Mouse (Mus musculus) embryonic fibroblast, embryonic 13.5 days (primary cell): Measurements from ENCODE around the gene Ntrk1. TPM values are rescaled to one million over a fixed set of nuclear protein-coding genes. Genes with fewer than 3 reads are reported as not detected.
A peak's percentile ranks its signal among the peaks of the same experiment; 100 is the strongest.

Source experiments
- H3K27ac ChIP-seq: 2 replicates; pipeline ENCODE4 v1.5.1; 2012; ENCODE audit warnings: low read length, control low read depth, inconsistent platforms; ENCODE audit not compliant: insufficient read depth
- H3K4me1 ChIP-seq: 2 replicates; pipeline ENCODE4 v1.6.1; 2011; ENCODE audit warnings: low read length; ENCODE audit not compliant: control insufficient read depth, insufficient read depth
- H3K4me3 ChIP-seq: 2 replicates; pipeline ENCODE4 v1.5.1; 2011; ENCODE audit warnings: mild to moderate bottlenecking, control low read depth, low read length; ENCODE audit not compliant: insufficient read depth
- CTCF ChIP-seq: IDR thresholded peaks from 2 replicates; pipeline ENCODE4 v1.5.1; 2011; ENCODE audit warnings: mild to moderate bottlenecking, control low read depth, low read length, moderate library complexity, borderline replicate concordance; ENCODE audit not compliant: insufficient read depth
- POLR2A ChIP-seq: IDR thresholded peaks from 2 replicates; pipeline ENCODE4 v1.6.1; 2011; ENCODE audit warnings: low read depth, mild to moderate bottlenecking, control low read depth, low read length, moderate library complexity
- polyA plus RNA-seq: library from polyadenylated mRNA; stranded (reverse); fragments of >200 nt; gene quantifications from 2 replicates; pipeline ENCODE4 v1.2.4, GENCODE M21; 2011; ENCODE audit warnings: low read depth; ENCODE audit not compliant: missing spikeins, insufficient read length

Gene Ntrk1
- polyA plus RNA-seq, 1 experiment: not detected

DNA sequence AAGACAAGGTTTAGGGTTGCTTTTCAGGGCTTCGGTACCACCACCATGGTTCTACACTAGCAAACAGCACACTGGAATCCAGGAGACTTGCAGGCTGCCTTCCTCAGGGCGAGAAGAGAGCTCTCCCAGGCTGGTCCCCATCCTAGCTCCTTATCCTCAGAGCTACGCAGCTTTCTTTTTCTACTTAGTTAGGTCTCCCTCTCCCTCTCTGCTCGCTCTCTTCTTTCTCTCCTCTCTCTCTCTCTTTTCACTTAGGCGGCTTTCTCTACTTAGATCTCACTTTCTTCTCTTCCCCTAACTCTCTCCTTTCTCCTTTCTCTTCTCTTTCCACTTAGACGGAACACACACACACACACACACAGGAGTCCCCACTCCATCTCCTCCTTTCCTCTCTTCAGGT is 26.5 kb downstream of the Ntrk1 start:
- Histone ChIP-seq H3K4me1 (peaks cover 17% of the 10 kb centered on the region), H3K27ac (peak overlapping the region; percentile 86), H3K4me3 (peak overlapping the region; percentile 99)
- TF ChIP-seq CTCF (no peak), POLR2A (no peak)

DNA sequence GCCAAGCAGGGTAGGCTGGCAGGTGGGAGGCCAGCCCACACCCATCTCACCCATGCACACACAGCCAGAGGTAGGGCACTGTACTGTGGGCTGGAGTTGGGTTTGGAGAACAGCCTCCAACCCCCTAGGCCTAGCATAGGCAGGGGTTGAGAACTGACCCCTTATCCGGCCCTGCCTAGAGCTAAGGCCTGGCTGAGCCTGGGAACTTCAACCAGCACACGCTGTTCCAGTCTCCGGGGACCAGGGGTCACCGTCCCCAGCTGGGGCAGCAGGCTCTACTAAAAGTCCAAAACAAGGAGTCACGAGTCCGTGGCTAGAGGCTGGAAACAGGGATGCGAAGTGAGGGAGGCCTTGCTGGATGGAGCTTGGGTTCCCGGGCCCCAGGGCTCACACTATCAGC is 27.2 kb downstream of the Ntrk1 start:
- H3K27ac ChIP-seq: peak overlapping the region; percentile 86
- peak overlapping the region; percentile 99 for H3K4me3 ChIP-seq
- TF ChIP-seq POLR2A (no peak), CTCF (no peak)
- peaks cover 21% of the 10 kb centered on the region for H3K4me1 ChIP-seq

DNA sequence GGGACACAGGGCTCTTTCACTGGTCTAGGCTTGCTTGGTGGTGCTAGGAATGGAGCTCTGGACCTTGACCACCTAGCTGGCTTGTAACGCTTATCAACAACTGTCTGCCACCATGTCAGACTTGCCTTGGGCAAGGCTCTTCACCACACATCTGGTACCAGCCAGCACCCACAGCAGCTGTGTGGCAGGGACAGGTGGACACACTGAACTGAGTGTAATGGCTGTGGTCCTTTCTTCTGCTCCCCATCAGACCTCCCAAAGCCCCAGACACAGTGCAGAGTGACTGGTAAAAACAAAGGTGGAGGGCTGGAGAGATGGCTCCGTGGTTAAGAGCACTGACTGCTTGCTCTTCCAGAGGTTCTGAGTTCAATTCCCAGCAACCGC is 28.7 kb downstream of the Ntrk1 start:
- TF ChIP-seq POLR2A (no peak), CTCF (no peak)
- no peak overlapping the region for H3K4me3 ChIP-seq
- 0 out of 2 replicates have a peak overlapping the region, but pooled peaks have one; percentile 2 for H3K27ac ChIP-seq
- H3K4me1 ChIP-seq: peaks cover 25% of the 10 kb centered on the region

DNA sequence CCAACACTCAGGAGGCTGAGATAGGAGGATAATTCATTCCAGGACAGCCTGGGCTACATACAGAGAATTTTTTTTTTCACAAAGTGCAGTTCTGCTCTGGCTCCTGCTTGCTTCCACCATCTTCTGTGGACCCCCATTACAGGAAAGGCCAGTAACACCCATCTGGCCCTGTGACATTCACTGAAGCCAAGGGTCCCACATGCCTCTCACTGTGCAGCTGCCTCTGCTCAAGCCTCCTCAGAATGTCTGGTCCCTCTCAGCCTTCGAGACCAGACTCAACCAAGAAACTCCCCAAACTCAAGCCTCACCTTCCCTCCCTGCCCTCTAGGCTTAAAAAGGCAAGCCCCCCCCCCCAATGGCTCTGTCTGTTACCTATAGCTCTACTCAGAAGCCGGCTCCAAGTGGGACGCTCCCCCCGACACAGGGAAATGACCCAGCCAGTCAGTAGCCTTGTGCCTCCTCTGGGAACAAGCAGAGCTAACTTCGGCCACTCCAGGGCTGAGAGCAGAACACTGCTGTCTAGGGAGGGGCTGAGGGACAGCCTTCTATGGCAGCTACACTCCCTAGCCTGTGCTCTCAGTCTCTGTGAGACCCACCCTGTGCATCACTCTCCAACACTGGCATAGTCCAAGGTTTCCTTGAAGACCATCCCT is 29.2 kb downstream of the Ntrk1 start:
- peaks cover 28% of the 10 kb centered on the region for H3K4me1 ChIP-seq
- TF ChIP-seq CTCF: no peak
- TF ChIP-seq POLR2A: no peak
- H3K4me3 ChIP-seq: no peak overlapping the region
- H3K27ac ChIP-seq: peak overlapping the region; percentile 96

DNA sequence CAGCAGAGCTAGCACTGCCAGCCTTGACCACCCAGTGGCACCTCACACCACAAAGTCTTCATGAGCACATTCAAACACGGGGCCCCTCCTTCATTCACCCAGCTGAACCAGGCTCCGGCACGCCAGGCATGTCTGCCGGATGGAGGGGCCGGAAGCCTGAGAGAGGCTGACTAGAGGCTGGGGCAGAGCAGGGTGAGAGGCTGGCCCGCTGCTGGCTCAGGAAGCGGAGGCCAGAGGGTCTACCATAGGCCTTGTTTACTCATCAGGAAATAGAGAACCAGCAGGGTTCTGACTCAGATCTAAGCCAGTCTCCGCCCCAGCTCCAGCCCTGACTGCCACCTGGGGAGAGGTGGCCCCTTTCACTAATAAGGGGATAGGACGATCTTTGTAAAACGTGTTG is 29.9 kb downstream of the Ntrk1 start:
- H3K4me3 ChIP-seq: no peak overlapping the region; the same call in 1 of the 2 replicates
- TF ChIP-seq CTCF (no peak), POLR2A (no peak; the same call in 1 of the 2 replicates)
- H3K4me1 ChIP-seq: peaks cover 28% of the 10 kb centered on the region
- peak overlapping the region; percentile 96 for H3K27ac ChIP-seq

DNA sequence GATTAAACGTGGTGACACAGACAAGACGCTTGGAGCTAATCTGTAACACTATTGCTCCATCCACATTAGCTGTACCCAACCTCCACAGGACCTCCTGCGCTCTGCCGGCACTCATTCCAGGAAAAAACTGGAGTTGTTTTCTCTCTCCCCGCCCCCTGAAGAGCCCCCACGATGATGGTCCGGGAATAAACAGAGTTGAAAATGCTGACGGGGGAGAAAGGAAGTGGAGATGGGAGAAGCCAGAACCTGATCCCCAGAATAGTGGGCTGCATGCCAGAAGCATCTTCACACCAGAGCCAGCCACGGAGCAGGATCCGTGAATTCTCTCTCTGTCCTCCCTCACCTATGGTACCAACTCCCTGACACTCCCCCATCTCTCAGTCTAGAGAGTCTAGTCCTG is 30.5 kb downstream of the Ntrk1 start:
- Histone ChIP-seq H3K4me1 (peaks cover 28% of the 10 kb centered on the region), H3K27ac (peak overlapping the region; percentile 96), H3K4me3 (no peak overlapping the region)
- TF ChIP-seq CTCF (no peak), POLR2A (peak; percentile 9)

DNA sequence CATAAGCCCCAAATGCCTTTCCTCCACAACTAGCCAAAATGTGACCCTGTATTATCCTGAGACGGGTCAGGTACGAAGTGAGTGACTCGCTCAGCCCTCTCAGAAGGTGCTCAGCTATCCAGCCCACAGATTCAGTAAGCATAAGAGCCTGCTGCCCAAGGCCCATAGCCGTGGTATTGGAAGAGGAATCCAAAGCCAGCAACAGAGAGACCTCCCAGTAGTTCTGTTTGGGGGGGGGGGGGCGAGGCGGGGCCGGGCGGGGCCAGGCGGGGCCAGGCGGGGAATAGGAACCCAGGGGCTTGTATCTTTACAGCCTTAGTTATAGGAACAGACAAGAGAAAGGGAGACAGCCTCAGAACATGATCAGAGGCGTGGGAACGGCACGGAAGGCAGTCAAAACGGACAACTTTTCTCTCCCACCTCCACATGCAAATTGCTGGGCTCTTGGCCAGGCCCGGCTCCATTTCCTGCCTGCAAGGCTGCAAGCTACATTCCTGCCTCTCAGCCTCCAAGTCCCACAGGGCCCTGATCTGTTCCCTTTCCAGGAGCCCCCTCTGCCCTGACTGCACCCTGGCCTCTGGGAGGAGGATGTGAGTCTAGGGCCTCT is 31.2 kb downstream of the Ntrk1 start:
- no peak for TF ChIP-seq CTCF
- peak; percentile 79 for TF ChIP-seq POLR2A
- peaks cover 33% of the 10 kb centered on the region for H3K4me1 ChIP-seq
- H3K4me3 ChIP-seq: no peak overlapping the region
- H3K27ac ChIP-seq: peak overlapping the region; percentile 96

DNA sequence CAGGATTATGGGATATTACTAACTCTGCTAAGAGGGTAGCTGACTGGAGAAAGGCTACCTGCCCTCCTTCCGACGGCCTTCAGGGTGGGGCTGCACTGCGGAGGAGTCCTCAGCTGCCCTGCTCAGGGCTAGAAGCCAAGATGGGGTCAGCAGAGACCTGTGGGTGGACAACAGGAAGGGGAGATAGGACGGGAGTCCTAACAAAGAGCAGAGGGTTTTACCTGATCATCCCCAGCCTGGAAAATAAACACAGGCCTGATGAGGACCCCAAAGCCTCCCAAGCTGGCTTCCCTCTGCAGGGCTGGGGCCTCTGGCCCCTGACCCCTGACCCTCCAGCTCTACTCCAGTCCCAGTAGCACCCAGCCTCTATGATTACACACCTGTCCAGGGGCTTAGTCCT is 31.8 kb downstream of the Ntrk1 start:
- peaks cover 35% of the 10 kb centered on the region for H3K4me1 ChIP-seq
- TF ChIP-seq CTCF (no peak), POLR2A (no peak)
- no peak overlapping the region for H3K4me3 ChIP-seq
- peak overlapping the region; percentile 85 for H3K27ac ChIP-seq

DNA sequence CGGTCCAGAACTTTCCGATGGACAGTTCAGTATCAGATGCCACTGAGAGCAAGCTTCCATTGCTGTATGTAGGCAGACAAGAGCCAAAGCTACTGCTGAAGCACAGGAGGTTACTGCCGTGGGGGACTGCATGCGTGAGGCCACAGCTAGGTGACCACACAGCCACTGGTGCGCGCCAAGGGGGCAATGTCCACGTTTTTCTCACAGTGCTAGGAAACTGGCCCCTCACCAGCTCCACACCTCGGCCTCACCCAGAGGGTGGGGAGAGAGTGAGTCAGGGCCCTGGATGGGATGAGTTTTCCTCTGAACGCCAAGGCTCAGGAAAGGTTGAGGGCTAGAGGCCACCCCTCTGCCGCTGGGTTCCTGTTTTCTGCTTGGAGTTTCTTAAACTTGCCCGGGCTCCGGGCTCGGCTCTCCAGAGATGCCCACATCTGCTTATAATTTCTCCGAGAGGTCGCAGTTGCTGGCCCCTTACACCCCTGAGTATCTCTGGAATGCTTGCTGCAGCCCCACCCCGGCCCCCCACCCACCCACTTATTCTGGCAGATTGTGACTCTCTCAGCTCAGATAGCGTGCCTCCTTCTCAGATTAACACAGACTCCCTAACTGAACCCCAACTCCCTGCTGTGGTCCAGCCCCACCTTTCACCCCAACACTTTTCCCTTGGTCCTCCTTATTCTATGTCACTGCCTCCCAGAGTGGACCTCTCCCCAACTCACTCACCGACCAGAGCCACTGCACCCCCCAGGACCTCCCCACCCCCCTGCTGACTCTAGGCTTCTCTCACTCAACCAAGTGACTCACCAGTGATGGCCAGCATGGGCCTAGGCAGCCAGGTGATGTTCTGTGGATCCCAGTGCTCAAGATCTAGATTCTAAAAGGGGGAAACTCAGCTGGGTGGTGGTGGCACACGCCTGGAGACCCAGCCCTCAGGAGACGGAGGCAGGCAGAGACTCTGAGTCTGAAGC is 33.3 kb downstream of the Ntrk1 start:
- Histone ChIP-seq H3K4me1 (peaks cover 30% of the 10 kb centered on the region), H3K27ac (peak overlapping the region; percentile 77), H3K4me3 (no peak overlapping the region)
- TF ChIP-seq CTCF (no peak), POLR2A (no peak)

DNA sequence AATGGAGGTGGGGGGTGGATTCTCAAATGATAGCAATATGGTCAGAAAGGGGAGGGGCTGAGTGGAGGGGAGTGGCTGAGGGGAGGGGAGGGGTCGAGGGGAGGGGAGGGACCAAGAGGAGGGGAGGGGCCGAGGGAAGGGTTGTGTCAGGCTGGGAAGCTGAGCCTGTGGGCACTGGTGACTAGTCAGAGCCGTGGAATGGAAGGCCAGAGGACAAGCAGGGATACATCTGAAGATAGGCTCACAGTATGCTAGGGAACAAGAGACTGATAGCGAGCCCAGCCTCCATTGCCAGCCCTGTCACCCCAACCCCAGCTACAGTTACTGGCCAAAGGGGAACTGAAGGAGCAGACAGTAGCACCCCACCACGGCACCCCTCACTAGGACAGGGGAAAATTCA is 36.3 kb downstream of the Ntrk1 start:
- no peak overlapping the region for H3K4me3 ChIP-seq
- H3K27ac ChIP-seq: peak overlapping the region; percentile 19; the same call in 1 of the 2 replicates
- peaks cover 20% of the 10 kb centered on the region for H3K4me1 ChIP-seq
- TF ChIP-seq CTCF: no peak
- peak; percentile 64; the same call in 1 of the 2 replicates for TF ChIP-seq POLR2A
